Mouse (Mus musculus) spleen, postnatal 10 days (tissue): Measurements from ENCODE around the gene C2.
A peak's percentile ranks its signal among the peaks of the same experiment; 100 is the strongest.

ENCODE experiments used
- DNase-seq, 2 experiments: peaks; one replicate each; pipeline ENCODE4 v3.0.0; 2021 to 2022; ENCODE audit warnings: low spot score in 2 of 2

C2 gene

DNA sequence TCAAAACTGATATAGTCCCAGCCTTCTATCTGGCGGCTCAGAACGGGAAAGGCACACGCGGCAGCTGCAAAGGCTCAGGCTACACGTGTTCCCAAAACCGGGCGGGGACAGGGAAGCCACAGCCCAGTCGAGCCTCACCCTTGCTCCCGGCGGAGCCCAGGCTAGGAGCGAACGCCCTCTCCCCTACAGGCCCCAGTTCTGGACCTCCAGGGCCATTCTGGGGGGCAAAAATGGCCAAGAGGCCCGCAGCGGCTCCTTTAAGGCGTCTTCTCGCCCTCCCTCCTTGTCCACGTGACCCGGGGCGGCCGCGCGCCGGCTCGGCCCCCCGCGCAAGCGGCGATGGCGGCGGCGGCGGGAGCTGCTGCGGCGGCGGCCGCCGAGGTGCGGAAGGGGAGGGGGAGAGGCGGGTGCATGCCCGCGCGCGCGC, at the start of gene C2, which contains the start of gene Ehmt2:
TSS of gene C2 (minus strand) at position 106 of the 427 bp plus-strand sequence.
TSS of gene Ehmt2 (plus strand) at position 310 of the 427 bp plus-strand sequence.
- DNase-seq = peak; percentile 75 to 81

DNA sequence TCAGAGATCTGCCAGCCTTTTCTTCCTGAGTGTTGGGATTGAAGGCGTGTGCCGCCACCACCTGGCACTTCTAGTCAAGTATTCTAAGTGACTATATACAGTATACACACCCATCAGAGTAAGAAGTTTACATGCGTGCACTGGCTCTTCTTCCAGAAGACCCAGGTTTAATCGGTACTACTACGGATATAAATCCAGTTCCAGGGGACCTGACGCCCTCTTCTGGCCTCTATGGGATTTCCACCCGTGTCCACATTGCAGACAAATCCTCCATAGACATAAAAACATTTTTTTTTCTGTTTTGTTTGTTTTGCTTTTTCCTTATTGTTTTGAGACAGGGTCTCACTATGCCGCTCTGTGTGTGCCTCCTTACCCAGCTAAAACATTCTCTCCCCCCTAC, 49.5 kb upstream of the C2 start:
- peak in 1 of 2 experiments; percentile 29 for DNase-seq

DNA sequence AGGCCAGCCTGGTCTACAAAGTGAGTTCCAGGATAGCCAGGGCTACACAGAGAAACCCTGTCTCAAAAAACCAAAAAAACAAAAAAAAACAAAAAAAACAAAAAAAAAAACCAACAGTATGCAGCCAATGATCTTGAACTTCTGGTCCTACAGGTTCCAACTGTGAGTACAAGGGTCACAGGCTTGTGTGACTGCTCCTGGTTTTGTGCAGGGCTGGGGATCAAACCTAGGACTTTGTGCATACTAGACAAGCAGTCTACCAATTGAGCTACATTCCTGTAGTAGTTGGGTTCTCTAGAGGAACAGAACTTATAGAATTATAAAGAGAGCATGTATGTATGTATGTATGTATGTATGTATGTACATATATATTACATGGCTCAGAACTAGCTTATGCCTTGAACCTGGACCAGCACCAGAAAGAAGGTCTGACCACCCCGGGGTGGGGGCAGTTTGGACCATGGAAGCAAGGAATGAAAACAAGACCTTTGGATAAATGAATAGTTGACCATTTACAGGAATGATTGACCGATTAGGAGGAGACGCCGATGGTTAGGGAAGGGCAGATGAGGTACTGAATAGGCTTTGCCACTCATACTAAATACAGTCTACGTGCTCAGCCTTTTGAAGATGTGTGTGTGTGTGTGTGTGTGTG, 48.5 kb upstream of the C2 start:
- no peak for DNase-seq

DNA sequence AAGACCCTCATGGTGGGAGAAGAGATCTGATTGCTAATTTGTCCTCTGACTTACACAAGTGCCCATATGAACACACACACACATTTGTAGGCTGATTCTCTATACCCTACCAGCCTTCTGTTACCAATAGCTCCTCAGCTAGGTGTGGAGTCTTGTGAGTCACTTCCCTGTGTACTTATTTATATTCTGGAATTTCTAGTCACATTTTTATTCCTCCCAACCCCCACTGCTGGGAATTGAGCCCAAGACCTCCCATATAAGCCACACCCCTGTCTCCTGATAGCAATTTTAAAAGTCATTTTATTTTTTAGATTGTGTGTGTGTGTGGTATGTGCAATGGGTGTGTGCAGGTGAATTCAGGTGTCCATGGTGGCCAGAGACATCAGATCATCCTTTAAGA, 46.3 kb upstream of the C2 start:
- no peak for DNase-seq

DNA sequence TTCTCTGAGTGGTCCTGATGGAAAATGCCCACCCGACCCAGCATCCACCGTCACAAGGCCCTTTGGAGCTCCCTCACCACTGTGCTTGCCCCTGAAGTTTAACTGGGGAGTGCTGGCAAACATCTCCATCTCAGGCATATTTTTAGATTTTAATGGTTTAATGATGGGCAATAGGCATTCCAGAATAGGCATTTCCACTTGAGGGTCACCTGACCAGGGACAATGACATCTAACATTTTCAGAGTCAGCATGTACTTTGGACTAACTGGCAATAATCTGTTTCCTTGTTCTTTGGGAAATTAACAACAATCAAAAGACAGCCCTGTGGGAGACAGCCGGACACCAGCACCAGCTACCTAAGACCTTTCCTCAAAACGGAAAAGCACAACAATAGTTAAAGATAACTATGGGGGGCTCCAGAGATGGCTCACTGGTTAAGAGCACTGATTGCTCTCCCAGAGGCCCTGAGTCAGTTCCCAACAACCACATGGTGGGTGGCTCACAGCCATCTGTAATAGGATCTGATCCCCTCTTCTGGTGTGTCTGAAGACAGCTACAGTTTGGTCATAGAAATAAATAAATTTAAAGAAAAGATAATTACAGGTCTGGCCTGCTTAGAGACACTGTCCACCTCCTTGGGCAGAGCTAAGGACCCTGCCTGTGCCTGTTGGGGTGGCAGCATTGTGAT, 45.2 kb upstream of the C2 start:
- DNase-seq = no peak

DNA sequence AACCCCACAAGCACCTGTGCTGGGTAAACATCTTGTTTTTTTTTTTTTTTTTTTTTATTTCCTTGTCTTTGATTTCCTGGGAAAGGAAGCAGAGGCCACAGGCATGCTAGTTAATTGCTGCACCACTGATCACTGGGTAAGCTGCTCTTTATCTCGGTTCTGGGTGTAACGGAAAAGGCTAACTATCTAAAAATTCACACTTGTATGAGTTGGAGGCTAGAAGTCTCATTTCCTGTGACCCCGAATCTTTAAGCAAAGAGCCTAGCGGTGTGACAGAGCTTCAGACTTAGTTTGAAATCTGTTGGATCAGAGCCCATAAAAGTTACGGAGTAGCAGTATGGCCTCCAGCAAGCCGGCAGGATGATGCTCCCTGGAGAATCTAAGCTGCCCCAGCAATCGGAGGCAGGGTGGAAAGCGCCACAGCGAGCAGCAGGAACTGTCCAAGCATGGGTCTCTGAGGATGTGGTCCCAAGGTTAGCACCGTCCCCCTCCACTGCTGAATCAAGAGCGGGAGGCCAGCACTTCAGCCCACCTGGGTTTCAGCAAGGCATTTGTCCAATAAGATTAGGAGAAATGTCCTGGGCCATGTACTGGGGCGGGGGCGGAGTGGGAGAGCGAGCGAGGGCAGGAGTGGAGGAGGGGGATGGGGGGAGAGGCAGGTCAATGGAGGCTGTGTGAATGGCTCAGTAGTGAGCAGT, 43.4 kb upstream of the C2 start:
- DNase-seq = no peak

DNA sequence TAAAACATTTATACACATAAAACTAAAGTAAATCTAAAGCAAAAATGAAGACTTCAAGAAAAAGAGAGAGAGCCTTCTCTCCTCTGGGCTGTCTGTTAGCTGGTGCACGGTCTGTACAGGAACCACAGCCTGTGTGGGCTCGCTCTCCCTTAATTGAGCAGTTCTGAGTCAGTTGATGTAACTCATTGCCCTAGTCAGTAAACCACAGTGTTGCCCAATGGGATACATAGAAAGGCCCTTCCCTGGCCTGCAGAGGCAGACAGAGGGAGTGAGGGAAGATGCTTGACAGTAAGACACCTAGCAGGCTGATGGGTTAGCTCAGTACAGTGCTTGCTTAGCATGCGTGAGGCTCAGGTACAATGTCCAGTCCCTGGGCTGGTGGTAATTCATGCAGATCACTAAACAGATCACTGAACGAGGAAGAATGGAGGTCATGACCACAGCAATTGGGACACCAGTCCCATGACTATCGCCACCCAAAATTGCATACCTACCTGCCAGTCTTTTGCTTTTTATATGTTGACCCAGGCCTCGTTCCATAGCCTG, 40.0 kb upstream of the C2 start:
- no peak for DNase-seq

DNA sequence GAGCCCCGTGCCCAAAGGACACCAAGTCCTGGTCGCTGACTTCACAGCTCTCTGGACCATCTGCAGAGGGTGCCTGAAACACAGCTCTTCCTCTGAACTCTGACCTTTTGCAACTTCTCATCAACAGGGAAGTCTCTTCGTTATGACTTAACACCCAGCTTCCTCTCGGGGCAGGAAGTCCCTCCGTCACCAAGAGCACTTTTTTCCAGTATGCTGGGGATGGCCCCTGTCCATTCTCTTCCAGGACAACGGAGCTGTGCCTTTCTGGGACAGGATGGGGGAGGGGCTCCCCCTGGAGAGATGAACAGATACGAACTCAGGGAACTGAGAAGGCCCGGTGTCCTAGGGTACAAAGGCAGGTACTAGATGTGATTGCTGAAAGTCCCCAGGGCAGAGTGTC, 36.8 kb upstream of the C2 start:
- DNase-seq = no peak

DNA sequence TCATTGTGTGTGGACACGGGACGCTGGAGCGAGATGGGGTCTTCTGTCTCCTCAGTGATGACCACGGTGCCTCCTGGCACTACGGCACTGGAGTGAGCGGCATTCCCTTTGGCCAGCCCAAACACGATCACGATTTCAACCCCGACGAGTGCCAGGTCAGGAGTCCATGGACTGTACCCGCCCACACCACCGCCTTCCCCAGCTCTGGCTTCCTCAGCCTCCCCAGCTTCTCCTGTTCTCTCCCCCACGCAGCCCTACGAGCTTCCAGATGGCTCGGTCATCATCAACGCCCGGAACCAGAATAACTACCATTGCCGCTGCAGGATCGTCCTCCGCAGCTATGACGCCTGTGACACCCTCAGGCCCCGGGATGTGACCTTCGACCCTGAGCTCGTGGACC, 36.0 kb upstream of the C2 start:
- DNase-seq = no peak

DNA sequence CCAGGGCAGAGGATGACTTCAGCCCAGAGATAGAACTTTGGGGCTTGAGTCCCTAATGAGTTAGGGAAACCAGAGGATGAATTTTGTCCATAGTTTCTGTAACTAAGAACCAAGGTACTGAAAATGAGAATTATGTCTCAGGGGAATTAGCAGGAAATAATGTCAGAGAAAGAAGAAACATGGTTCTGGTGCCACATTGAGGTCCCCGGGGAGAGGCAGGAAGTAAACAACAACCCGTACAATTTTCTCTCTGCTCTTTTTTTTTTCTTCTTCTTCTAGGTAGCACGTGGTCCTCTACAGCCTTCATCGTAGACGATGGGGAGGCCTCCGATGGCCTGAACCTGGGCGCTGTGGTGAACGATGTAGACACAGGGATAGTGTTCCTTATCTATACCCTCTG, 34.2 kb upstream of the C2 start:
- DNase-seq = peak in 1 of 2 experiments; percentile 46

DNA sequence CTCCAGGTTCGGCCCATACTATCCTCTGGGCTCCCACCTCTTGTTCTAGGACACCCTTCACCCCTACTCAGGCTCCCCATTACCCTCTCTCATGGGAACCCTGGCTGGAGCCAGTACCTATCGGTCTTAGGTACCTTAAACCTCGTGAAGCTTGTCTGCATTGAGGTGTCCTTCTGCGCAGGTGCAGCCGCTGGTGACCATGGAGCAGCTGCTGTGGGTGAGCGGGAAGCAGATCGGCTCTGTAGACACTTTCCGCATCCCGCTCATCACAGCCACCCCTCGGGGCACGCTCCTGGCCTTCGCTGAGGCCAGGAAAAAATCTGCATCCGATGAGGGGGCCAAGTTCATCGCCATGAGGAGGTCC, 33.7 kb upstream of the C2 start:
- DNase-seq = peak; percentile 34 to 47

DNA sequence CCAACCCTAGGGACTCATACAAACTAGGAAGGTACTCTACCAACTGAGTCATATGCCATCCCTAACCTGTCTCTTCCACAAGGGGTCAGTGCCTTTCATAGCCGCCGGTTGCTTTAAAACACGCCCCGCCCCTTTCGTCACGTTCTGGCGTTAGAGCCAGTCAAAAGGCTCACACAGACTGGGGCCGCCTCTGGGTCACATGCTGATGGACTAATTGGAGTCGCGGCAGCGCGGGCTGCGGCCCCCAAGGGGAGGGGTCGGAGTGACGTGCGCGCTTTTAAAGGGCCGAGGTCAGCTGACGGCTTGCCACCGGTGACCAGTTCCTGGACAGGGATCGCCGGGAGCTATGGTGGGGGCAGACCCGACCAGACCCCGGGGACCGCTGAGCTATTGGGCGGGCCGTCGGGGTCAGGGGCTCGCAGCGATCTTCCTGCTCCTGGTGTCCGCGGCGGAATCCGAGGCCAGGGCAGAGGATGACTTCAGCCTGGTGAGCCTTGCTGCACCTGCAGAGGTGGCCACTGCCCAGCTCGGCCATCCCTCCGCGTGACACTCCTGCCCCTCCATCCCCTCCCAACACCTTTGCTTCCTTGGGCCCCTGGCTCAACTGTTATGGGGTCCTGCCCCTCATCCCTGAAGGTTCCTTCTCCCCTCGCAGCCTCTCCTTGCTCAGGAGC, 33.1 kb upstream of the C2 start, which contains the start of gene Neu1:
TSS of gene Neu1 (plus strand) at position 193 of the 674 bp plus-strand sequence.
- peak; percentile 84 to 97 for DNase-seq

DNA sequence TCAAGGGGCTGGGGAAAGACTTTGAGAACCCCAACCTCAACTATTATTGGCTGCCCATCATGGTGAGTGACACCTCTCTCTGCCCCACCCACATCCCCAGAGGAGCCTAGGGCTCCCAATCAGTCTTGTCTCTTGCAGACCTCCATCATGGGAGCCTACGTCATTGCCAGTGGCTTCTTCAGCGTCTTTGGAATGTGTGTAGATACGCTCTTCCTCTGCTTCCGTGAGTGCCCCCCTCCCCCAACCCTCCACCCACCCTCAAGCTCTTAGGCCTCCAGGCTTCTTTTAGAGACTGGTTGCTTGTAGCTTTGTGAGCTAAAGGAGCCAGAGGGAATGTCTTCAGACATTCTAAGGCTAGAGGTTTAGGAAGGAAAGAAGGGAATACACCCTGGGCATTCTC, 30.8 kb upstream of the C2 start:
- no peak for DNase-seq

DNA sequence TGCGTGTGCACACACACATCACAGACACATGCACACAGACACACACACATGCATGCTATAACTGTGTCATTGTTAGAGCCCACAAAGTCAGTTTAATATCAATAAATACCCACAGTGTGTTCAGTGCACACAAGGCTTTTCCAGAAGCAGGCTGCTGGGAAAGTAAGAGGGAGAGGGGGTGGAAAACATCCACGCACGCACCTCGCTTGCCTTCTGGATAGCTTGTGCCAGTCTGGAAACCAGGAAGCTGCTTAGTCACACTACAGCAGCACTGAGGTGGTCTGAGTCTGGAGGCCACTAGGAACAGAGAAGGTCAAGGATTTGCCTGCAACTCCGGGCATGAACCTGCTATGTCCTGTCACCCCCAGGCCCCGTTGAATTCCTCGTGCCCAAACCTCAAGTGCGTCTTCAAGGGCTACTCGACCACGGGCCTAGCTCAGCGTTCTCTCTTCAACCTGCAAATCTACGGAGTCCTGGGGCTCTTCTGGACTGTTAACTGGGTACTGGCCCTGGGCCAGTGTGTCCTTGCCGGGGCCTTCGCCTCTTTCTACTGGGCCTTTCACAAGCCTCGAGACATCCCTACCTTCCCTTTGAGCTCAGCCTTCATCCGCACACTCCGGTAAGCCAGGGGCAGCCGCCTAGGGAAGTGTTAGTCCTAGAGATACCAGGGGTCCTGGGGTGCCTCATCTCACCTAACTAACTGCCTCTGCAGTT, 29.4 kb upstream of the C2 start:
- DNase-seq = no peak

DNA sequence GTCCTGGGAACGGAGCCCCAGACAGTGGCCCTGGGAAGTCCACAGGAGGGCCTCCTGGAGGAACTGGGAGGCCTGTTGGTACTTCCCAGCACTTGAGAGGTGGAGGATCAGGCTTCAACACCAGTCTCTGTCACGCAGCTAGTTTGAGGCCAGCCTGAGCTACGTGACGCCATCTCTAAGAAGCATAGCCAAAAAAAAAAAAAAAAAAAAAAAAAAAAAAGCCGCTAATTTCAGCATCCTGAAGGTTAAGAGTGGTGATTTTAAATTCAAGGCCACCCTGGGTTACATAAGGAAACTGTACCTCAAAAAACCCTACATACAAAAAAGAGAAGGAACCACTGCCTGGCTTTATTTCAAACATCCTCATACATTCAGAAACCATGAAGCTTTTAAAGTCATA, 26.2 kb upstream of the C2 start:
- DNase-seq = no peak

DNA sequence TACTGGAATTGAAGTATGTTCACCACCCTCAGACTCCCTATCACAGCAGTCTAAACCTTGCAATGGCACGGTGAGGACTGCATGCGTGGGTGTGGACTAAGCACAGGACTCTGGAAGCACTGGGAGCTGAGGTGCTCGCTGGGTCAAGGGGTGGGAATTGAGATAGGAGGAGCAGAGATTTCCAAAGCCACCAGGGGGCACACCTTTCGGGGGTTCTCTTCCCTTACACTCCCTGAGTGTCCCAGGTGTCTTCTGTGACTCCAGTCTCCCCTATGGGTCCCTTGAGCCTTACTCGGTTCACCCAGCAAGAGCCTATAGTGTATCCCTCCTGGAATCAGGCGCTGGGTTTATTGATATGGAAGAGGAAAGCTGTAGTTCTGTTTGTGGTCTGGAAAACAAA, 24.9 kb upstream of the C2 start:
- DNase-seq = no peak

DNA sequence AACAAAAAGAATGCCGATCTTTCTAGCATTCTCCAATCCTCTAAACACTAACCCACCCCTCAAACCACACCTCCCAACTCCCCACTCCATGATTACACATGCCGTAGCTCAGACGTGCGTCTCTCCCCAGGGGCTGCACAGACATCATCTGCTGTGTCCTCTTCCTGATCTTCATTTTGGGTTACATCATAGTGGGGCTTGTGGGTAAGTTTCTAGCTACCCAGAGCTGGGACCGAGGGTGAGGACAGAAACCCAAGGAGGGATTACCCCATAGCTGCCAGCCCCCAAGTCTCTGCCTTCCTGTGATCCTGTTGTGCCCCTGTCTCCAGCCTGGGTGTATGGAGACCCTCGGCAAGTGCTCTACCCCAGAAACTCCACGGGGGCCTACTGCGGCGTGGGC, 19.1 kb upstream of the C2 start:
- no peak for DNase-seq

DNA sequence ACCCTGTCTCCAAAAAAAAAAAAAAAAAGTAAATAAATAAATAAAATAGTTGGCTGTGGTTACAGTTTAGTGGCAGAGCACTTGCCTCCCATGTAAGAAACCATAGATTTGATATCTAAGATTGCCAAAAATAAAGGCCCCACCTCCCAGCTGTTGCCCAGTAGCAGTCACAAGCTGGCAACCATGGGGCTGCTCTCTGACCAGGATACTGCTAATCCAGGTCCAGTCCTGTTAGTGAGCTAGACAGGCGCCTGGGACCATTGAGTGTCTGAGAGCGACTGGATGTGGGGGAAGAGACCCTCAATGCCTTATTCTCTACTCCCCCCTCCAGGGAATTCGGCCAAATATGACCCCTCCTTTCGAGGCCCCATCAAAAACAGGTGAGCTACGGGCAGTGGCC, 18.3 kb upstream of the C2 start:
- no peak for DNase-seq

DNA sequence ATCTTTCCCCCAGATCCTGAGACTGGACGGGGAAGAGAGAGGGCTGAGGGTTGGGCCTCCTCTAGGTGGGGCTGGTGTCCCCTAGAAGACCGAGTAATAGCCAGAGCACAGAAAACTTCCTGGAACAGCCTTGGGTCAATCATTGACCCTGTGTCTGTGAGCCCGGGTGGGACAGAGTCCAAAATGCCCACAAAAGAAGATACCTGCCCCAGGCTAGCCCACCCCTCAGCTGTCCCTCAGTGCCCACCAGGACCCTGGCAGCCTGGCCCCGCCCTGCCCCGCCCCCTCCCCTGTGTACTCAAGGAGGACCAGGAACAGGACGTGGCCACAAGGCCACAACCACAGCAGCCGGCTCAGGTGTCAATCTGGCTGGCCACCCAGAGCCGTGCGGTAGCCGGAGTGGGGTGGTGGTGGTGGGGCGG, 17.4 kb upstream of the C2 start:
- no peak for DNase-seq

DNA sequence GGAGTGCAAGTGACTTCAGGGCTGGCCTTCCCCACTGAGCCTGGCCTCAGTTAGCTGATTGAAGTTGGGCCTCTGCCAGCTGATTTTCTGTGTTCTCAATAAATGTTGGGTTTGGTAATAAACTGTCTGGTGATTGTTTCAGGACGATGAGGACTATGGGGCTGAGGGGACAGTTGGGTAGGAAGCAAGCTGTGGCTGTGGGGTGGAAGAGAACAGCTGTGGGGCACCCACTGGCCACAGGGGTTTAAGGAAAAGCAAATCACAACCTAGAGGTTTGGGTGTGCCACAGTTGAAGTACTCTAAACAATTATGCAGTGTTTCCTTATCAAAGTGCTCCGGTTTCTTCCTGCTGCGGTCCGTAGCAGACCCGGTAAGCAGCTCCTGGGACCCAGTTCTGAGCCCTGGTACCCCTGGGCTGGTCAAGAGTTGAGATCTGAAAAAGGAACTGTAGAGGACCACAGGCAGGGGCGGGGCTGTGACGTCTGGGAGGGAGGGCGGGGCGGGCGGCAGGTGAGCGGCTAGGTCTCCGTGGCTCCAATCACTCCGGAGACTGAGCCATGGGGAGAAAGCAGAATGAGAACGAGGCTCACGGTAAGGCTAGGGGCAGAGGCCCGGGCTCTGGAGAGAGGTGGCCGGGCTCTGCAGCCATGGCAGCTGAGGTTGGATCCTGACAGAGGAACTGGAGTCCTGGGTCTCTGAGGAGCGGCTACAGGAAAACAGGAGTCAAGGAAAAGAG, 16.0 kb upstream of the C2 start, which contains the start of gene Slc44a4:
TSS of gene Slc44a4 (plus strand) at position 537 of the 736 bp plus-strand sequence.
- no peak for DNase-seq

DNA sequence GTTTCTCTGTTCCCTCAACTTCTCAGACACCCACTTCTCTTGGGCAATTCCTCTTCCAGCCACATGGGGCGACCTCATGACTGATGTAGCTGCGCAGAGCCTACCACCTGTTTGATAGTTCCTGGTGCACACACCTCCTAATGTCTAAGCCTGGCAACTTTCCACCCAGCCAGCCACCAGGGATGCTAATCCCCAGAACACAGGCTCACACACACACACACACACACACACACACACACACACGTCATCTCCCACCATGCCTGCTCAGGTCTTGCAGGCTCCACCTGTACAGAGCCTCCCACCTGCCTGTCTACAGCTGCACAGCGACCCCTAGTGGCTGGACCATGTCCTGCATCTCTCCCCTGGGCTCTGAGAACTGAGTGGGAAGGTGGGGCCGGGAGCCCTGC, 13.9 kb upstream of the C2 start:
- peak; percentile 85 to 90 for DNase-seq
